Mouse (Mus musculus) B cell, adult 67 days (primary cell): ENCODE data around the gene Irx2. TPM values are rescaled to one million over a fixed set of nuclear protein-coding genes. Genes with fewer than 3 reads are reported as not detected.

Experiments
- total RNA-seq, 2 experiments: library from RNA; stranded (reverse); gene quantifications; 4 replicates each; pipeline ENCODE4 v1.2.4; 2023

Irx2 gene
- total RNA-seq = not detected

GRCm38 (mm10) chr13:72628462-72628916 lies at the start of gene Irx2:
Gene Irx2, plus strand, starts transcription at chr13:72628820.

